Mouse (Mus musculus) layer of hippocampus, postnatal 36 days (tissue): ENCODE results near the gene Ptx4. TPM values are rescaled to one million over a fixed set of nuclear protein-coding genes. Genes with fewer than 3 reads are reported as not detected.
"Not testable (repeated sequence)": the region's sequence is repeated elsewhere in the genome, so short reads cannot be mapped to it uniquely, and the experiment has no call there.

ENCODE experiments used
- DNase-seq, 2 experiments: peaks; one replicate each; pipeline ENCODE4 v3.0.0; 2022
- total RNA-seq, 2 experiments: library from RNA; stranded (reverse); gene quantifications; 2 replicates each; pipeline ENCODE4 v1.2.3; 2021

Ptx4 gene
- total RNA-seq, 2 experiments from 2014 or later, result 2.3 to 2.5 TPM

- DNase-seq, result peak; percentile 91 to 92
These were observed 4.7 kb upstream of the Ptx4 start, which contains the start of gene Telo2 for GRCm38 (mm10) chr17:25115664-25116432. TSS of gene Telo2 (minus strand) at chr17:25115967.

DNA sequence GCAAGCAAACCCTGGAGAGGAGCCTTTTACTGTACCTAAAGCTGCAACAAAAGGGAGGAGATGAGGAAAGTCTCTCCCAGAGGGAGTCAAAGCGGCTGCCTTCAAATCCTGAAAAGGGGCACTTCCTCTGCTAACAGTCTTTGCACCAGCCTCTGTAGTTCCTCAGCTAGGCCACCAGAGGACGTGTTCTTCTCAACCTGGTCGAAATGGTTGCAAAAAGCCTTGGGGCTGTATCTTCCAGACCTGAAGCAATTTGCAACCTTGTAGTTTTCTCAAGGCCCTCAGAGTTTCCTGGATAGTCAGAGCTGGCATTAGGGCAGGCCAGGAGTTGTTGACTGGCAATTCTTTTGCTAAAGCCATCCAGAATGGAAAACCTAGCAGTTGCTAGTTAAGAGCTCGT is 3.3 kb upstream of the Ptx4 start:
- no peak for DNase-seq

DNA sequence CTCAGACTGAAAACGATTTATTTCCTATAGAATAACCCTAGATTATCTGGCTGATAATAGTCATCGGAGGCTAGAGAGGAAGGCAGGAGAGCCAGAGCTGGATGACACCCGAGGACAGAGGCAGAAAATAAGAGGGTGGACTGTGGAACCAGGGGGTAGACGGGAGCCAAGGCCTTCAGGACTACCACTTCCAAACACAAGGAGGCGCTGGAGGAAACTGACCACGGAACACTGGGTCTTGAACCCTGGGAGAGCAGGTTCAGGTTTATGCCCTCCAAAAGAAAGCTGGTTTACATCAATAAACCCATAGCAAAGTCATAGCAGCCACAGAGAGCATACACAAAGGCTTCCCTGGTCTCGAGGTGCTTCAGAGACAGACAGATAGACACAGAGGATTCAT is 3.4 kb downstream of the Ptx4 start:
- DNase-seq, result no peak

GRCm38 (mm10) chr17:25125442-25126060 is 5.0 kb downstream of the Ptx4 start:
- not testable (repeated sequence) for DNase-seq

DNA sequence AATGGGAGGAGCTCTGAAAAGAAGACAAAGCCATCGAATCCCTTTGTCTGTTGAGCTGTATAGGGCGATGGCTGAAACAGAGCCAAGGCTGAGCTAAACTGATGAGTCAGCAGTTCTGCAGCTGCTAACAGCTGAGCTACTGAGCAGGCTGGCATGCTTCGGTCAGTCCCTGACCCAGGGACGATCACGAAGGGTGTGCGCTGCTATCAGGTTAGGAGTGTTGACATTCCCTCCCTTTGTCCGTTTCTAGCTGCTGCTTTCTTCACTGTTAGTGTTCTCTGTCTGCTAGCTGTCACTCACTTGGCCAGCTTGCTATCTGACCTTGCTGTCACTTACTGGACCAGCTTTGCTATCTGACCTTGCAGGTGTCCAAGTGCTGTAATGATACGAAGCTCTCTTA is 6.5 kb downstream of the Ptx4 start:
- DNase-seq, result no peak

GRCm38 (mm10) chr17:25127681-25128080 is 7.1 kb downstream of the Ptx4 start:
- no peak for DNase-seq

DNA sequence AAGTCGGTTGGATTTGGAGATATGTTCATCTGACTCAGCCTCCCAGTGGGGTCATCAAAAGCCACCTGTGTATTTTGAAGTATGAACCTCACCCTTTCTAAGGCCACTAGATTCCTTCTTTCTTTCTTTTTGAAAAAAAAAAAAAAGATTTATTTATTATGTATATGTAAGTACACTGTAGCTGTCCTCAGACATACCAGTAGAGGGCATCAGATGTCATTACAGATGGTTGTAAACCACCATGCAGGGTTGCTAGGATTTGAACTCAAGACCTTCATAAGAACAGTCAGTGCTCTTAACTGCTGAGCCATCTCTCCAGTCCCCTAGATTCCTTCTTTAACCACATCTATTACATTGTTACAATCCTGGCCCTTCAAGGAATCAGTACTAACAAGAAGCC is 9.5 kb downstream of the Ptx4 start:
- no peak for DNase-seq

GRCm38 (mm10) chr17:25133275-25133698 is 12.7 kb downstream of the Ptx4 start, which contains the start of gene Clcn7:
TSS of gene Clcn7 (plus strand) at chr17:25133391.
- DNase-seq, result peak; percentile 91 to 94

- no peak for DNase-seq
These were observed 15.1 kb downstream of the Ptx4 start for GRCm38 (mm10) chr17:25135622-25136021.

DNA sequence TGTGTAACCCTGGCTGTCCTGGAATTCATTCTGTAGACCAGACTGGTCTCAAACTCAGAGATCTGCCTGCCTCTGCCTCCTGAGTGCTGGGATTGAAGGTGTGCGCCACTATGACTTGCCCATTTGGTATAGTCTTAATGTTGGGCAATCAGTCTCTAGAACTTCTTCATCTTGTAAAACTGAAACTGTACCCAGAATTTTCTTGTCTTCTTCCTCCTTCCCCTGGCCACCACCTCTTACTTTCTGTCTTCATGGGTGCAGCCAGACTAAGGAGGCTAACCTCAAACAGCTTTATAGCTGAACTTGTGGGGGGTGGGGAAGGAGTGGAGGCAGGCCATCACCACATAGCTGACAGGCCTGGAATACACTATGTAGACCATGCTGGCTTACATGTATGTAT is 18.2 kb downstream of the Ptx4 start:
- no peak for DNase-seq

DNA sequence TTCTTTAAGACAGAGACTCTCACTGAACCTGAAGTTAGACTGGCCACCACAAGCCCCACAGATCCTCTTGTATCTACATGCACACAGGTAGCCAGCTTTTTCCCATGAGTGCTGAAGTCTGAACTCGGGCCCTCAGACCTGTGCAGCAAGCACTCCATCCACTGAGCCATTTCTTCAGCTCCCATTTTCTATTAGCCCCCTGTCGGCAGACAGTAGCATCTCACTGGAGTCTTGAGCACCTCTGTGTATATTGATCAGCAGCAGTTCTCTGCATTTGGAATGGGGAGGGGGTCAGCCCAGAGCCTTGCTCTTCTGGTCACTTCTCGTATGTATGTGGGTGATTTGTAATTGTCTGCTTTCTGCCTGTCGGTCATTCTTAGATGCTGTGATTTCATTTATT is 19.4 kb downstream of the Ptx4 start:
- no peak for DNase-seq

- no peak for DNase-seq
These were observed 41.6 kb downstream of the Ptx4 start, which contains the start of gene Ccdc154 for GRCm38 (mm10) chr17:25162161-25162560. TSS of gene Ccdc154 (plus strand) at chr17:25162461.

DNA sequence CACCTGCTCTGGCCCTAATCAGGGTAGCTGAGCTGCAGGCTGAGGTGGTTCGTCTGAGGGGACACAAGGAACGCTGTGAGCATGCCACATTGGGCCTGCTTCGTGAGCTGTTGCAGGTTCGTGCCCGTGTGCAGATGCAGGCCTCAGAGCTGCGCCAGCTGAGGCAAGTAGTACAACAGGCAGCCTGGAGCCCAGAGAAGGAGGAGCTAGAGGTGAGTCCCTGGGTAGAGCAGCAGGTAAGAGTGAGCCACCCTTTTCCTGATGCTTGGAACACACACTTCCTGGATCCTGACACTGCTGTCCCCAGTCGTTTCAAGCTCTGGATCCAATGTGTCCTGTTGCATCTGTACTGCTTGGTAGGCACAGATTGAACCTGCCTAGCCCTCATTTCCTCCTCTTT is 42.8 kb downstream of the Ptx4 start:
- no peak for DNase-seq

GRCm38 (mm10) chr17:25164770-25165169 is 44.2 kb downstream of the Ptx4 start:
- DNase-seq, result no peak

DNA sequence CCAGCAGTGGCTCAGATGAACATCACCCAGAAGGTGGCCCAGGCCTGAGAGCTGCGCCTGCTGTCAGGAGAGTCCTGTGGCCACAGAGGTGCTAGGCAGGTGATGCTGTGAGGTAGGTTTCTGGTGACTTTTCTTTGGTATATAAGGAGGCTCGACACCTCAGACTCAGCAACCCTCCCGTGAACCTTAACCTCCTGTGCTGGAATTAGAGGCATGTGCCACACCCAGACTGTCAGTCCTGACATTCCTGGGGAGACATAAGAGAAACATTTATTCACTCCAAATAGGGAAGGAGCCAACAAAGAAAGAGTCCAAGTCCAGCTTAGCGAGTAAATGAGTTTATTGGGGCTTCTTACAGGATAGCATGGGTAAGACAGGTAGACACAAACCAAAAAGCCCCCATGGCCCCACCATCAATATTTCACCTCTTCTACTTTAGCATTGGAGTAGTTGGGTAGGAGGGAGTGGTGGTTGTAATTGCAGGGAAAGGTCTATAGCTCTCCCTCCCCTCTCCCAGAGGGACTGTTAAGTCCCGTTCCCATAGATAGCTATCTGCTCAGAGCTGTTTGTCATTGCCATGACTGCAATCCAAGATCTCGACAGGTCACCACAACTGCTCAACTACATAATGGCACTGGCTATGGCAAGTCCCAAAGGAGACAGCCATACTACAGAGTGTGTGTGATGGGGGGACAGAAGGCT is 45.6 kb downstream of the Ptx4 start:
- DNase-seq, result no peak

- no peak for DNase-seq
These were observed 49.1 kb downstream of the Ptx4 start for GRCm38 (mm10) chr17:25169706-25170105.

DNA sequence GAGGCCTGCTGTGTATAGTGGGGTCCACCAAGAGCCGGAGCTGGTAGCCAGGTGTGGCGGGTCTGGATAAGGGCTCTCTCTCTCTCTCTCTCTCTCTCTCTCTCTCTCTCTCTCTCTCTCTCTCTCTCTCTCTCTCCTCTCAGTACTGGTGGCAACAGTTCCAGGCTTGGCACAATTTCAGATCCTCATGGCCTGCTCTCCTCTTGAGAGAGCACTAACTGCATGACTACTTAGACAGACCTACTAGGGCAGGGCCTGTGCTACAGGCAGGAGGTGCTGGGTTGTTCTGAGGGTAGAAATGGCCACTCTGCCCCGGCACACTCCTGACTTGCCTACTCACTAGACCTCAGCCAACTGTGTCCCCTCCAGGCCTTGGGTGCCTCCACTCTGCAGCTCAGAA is 52.0 kb downstream of the Ptx4 start:
- DNase-seq, result no peak

Other genes starting within 250 kb of the Ptx4 start
- gene Nubp2, start 234.4 kb upstream of the Ptx4 start, total RNA-seq, result 10 to 100 TPM; 33.2 to 37.1 TPM
- 10 to 100 TPM; 39.2 to 42.8 TPM for gene Spsb3, start 234.1 kb upstream of the Ptx4 start, total RNA-seq
- gene Eme2, start 225.7 kb upstream of the Ptx4 start, total RNA-seq, result 10 to 100 TPM; 57.5 to 70.4 TPM
- gene Mrps34, start 225.6 kb upstream of the Ptx4 start, total RNA-seq, result 10 to 100 TPM; 75.3 to 75.9 TPM
- 10 to 100 TPM; 60.0 to 67.5 TPM for gene Nme3, start 224.3 kb upstream of the Ptx4 start, total RNA-seq
- gene Mapk8ip3, start 183.8 kb upstream of the Ptx4 start, total RNA-seq, result 100 to 1,000 TPM; 384 to 406 TPM
- gene Jpt2, start 160.1 kb upstream of the Ptx4 start, total RNA-seq, result 1 to 10 TPM; 5.5 to 6.3 TPM
- 10 to 100 TPM; 27.2 to 28.3 TPM for gene Cramp1l, start 105.0 kb upstream of the Ptx4 start, total RNA-seq
- 10 to 100 TPM; 23.8 to 24.0 TPM for gene Ift140, start 104.7 kb upstream of the Ptx4 start, total RNA-seq
- gene Tmem204, start 37.2 kb upstream of the Ptx4 start, total RNA-seq, result 1 to 10 TPM; 7.7 to 8.2 TPM
- 10 to 100 TPM; 36.6 to 37.8 TPM for gene Telo2, start 4.8 kb upstream of the Ptx4 start, total RNA-seq
- gene Clcn7, start 12.6 kb downstream of the Ptx4 start, total RNA-seq, result 10 to 100 TPM; 52.3 to 53.0 TPM
- under 1 TPM; 0.15 TPM for gene Ccdc154, start 41.7 kb downstream of the Ptx4 start, total RNA-seq
- gene Gm38655, start 54.7 kb downstream of the Ptx4 start, total RNA-seq, result not detected
- 10 to 100 TPM; 20.3 to 22.6 TPM for gene BC003965, start 63.8 kb downstream of the Ptx4 start, total RNA-seq
- gene Unkl, start 67.6 kb downstream of the Ptx4 start, total RNA-seq, result 10 to 100 TPM; 39.4 to 44.6 TPM
- gene Gnptg, start 119.4 kb downstream of the Ptx4 start, total RNA-seq, result 10 to 100 TPM; 67.3 to 72.2 TPM
- 10 to 100 TPM; 23.5 to 25.5 TPM for gene Tsr3, start 119.4 kb downstream of the Ptx4 start, total RNA-seq
- gene Baiap3, start 135.6 kb downstream of the Ptx4 start, total RNA-seq, result 1 to 10 TPM; 6.2 to 7.7 TPM
- gene Ube2i, start 153.9 kb downstream of the Ptx4 start, total RNA-seq, result 100 to 1,000 TPM; 234 to 241 TPM
- gene Prss34, start 177.6 kb downstream of the Ptx4 start, total RNA-seq, result not detected
- gene Prss28, start 187.9 kb downstream of the Ptx4 start, total RNA-seq, result not detected
- gene Prss29, start 197.9 kb downstream of the Ptx4 start, total RNA-seq, result not detected
- gene Tpsab1, start 224.8 kb downstream of the Ptx4 start, total RNA-seq, result under 1 TPM in 1 of 2 experiments, not detected in 1; 0.56 TPM
- under 1 TPM in 1 of 2 experiments, not detected in 1; 0.96 TPM for gene Tpsb2, start 245.5 kb downstream of the Ptx4 start, total RNA-seq
- gene Tpsg1, start 248.5 kb downstream of the Ptx4 start, total RNA-seq, result not detected